Mouse (Mus musculus) myocyte (in vitro differentiated cells): ENCODE measurements around the gene Sytl3.
"Not testable (repeated sequence)": the region's sequence is repeated elsewhere in the genome, so short reads cannot be mapped to it uniquely, and the experiment has no call there.

Source experiments
- POLR2A ChIP-seq: IDR thresholded peaks from one replicate; pipeline ENCODE4 v1.6.1; 2011; ENCODE audit warnings: low read depth, mild to moderate bottlenecking, control low read depth, moderate library complexity; ENCODE audit not compliant: insufficient read length
- POLR2AphosphoS2 ChIP-seq: IDR thresholded peaks from one replicate; pipeline ENCODE4 v1.6.1; 2011; ENCODE audit warnings: low read depth, control low read depth; ENCODE audit not compliant: insufficient read length

DNA sequence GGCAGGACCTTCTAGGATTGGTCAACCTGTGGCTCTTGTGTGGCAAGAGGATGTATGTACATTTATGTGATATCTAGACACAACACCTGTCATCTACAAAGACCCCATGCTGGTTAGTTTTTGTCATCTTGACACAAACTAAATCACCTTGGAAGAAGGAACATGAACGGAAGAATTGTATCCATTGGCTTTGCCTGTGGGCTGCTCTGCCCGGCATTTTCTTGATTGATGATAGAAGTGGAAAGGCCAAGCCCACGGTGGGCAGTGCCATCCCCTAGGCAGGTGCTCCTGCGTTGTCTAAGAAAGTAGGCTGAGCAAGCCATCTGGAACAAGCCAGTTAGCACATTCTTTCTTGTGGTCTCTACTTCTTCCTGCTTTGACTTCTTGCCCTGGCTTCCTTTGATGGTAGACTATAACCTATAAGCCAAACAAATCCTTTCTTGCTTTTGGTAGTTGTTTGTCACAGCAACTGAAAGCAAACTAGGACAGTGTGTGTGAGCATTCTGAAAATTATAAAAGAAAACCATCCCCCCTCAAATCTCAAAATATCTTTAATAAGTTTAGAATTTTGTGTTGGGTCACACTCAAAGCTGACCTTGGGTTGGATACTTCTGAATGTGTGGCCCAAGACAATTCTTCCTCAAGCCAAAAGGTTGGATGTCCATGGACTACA lies 27.5 kb downstream of the Sytl3 start:
- TF ChIP-seq POLR2A, POLR2AphosphoS2: not testable (repeated sequence)
